Mouse (Mus musculus): ENCODE measurements around the gene Frs3. TPM values are rescaled to one million over a fixed set of nuclear protein-coding genes. Genes with fewer than 3 reads are reported as not detected.

Frs3 gene
- polyA plus RNA-seq, 1 experiment: 55.4 TPM

DNA sequence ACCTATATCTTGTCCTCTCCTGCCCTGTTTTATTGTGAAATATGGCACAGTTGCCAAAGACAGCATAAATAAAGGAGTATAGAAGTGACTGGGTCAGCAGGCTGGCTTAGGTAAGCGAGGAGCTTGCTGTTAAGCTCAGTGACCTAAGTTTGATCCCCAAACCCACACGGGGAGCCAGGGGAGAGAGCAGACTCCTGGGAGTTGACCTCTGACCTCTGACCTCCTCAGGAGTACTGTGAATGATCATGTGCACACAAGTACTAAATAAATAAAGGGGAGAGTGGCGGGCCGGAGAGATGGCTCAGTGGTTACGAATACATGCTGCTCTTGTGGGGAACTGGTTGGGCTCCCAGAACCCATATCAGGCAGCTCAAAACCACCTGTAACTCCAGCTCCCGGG, 61.3 kb downstream of the Frs3 start:
- no peak for TF ChIP-seq POLR2A (IDR thresholded peaks at IDR 0.05; ENCODE audit: borderline replicate concordance, extremely low read depth, insufficient read depth, insufficient read length, poor library complexity, severe bottlenecking)
- no peak for TF ChIP-seq CTCF (IDR thresholded peaks at IDR 0.05; ENCODE audit: borderline replicate concordance, extremely low read depth, insufficient read depth, insufficient read length)
- DNase-seq (ENCODE audit: low read depth): no peak

GRCm38 (mm10) chr17:47751811-47752210, 63.0 kb downstream of the Frs3 start:
- no peak for DNase-seq (ENCODE audit: low read depth)
- TF ChIP-seq POLR2A (IDR thresholded peaks at IDR 0.05; ENCODE audit: borderline replicate concordance, extremely low read depth, insufficient read depth, insufficient read length, poor library complexity, severe bottlenecking) (no peak), CTCF (IDR thresholded peaks at IDR 0.05; ENCODE audit: borderline replicate concordance, extremely low read depth, insufficient read depth, insufficient read length) (peak; percentile 12; the same call in 1 of the 2 replicates)

GRCm38 (mm10) chr17:47753130-47753775, 64.4 kb downstream of the Frs3 start:
- TF ChIP-seq CTCF (IDR thresholded peaks at IDR 0.05; ENCODE audit: borderline replicate concordance, extremely low read depth, insufficient read depth, insufficient read length) (no peak), POLR2A (IDR thresholded peaks at IDR 0.05; ENCODE audit: borderline replicate concordance, extremely low read depth, insufficient read depth, insufficient read length, poor library complexity, severe bottlenecking) (no peak)
- DNase-seq (ENCODE audit: low read depth): no peak

Other genes with a start within 250 kb of the Frs3 start
- gene Taf8, start 186.7 kb upstream of the Frs3 start, polyA plus RNA-seq (2012; rRNA removed): 34.2 and 44.1 TPM in 2 replicates
- 59.7 and 68.5 TPM in 2 replicates for gene Ccnd3, start 184.0 kb upstream of the Frs3 start, polyA plus RNA-seq (2012; rRNA removed)
- 27.1 and 31.1 TPM in 2 replicates for gene Bysl, start 77.5 kb upstream of the Frs3 start, polyA plus RNA-seq (2012; rRNA removed)
- gene Med20, start 77.4 kb upstream of the Frs3 start, polyA plus RNA-seq (2012; rRNA removed): 43.1 and 59.0 TPM in 2 replicates
- 1.7 and 2.6 TPM in 2 replicates for gene Gm20517, start 77.4 kb upstream of the Frs3 start, polyA plus RNA-seq (2012; rRNA removed)
- gene Usp49, start 58.3 kb upstream of the Frs3 start, polyA plus RNA-seq (2012; rRNA removed): 32.8 and 36.9 TPM in 2 replicates
- 97.2 and 102 TPM in 2 replicates for gene Tomm6, start 644 bp upstream of the Frs3 start, polyA plus RNA-seq (2012; rRNA removed)
- 4.9 and 5.1 TPM in 2 replicates for gene Gm21981, start 5.4 kb downstream of the Frs3 start, polyA plus RNA-seq (2012; rRNA removed)
- gene Prickle4, start 5.7 kb downstream of the Frs3 start, polyA plus RNA-seq (2012; rRNA removed): 0.52 and 1.0 TPM in 2 replicates
- not detected in 2 replicates for gene Pgc, start 37.8 kb downstream of the Frs3 start, polyA plus RNA-seq (2012; rRNA removed)
- 2.0 and 3.2 TPM in 2 replicates for gene Tfeb, start 48.0 kb downstream of the Frs3 start, polyA plus RNA-seq (2012; rRNA removed)
- gene Mdfi, start 145.7 kb downstream of the Frs3 start, polyA plus RNA-seq (2012; rRNA removed): 35.8 and 37.8 TPM in 2 replicates
- gene Foxp4, start 235.6 kb downstream of the Frs3 start, polyA plus RNA-seq (2012; rRNA removed): 93.8 and 94.9 TPM in 2 replicates

All from brain, embryonic 14.5 days (tissue).